Mouse (Mus musculus) cerebellum, adult (tissue): ENCODE data around the gene Eml3.
A peak's percentile ranks its signal among the peaks of the same experiment; 100 is the strongest.
"Not testable (repeated sequence)": the region's sequence is repeated elsewhere in the genome, so short reads cannot be mapped to it uniquely, and the experiment has no call there.

Experiments used
- ATAC-seq: cut with Nextera tagmentation; 2 replicates; pipeline ENCODE4 v1.9.2; 2017; ENCODE audit warnings: mild to moderate bottlenecking, moderate library complexity, mixed read lengths; ENCODE audit not compliant: insufficient number of reproducible peaks, low FRiP score, low TSS enrichment

Gene Eml3

GRCm38 (mm10) chr19:8929224-8930088, at the start of gene Eml3, which contains the start of gene Rom1:
TSS of gene Eml3 (plus strand) at chr19:8929552.
TSS of gene Rom1 (minus strand) at chr19:8929356.
- peak; percentile 60 for ATAC-seq

- ATAC-seq, result peak; percentile 82
Measured at GRCm38 (mm10) chr19:8880311-8881033, 48.9 kb upstream of the Eml3 start, which contains the start of gene Uqcc3. TSS of gene Uqcc3 (minus strand) at chr19:8880923.

- no peak for ATAC-seq
Measured at GRCm38 (mm10) chr19:8881034-8881392, 48.3 kb upstream of the Eml3 start.

- no peak for ATAC-seq
Measured at GRCm38 (mm10) chr19:8883616-8884015, 45.7 kb upstream of the Eml3 start, which contains the start of the genes Lbhd1 and Gm49403. TSS of gene Lbhd1 (plus strand) at chr19:8883732. TSS of gene Gm49403 (plus strand) at chr19:8883930.

- ATAC-seq, result no peak
Measured at GRCm38 (mm10) chr19:8886916-8887584, 42.3 kb upstream of the Eml3 start.

- no peak for ATAC-seq
Measured at GRCm38 (mm10) chr19:8887585-8888463, 41.5 kb upstream of the Eml3 start.

- peak; percentile 94 for ATAC-seq
Measured at GRCm38 (mm10) chr19:8888511-8889385, 40.6 kb upstream of the Eml3 start, which contains the start of the genes 1810009A15Rik and Gm49416. TSS of gene 1810009A15Rik (plus strand) at chr19:8888853. TSS of gene Gm49416 (plus strand) at chr19:8888926.

- peak; percentile 47; the same call in 1 of the 2 replicates for ATAC-seq
Measured at GRCm38 (mm10) chr19:8892829-8893766, 36.3 kb upstream of the Eml3 start, which contains the start of gene Ints5. TSS of gene Ints5 (plus strand) at chr19:8893005.

GRCm38 (mm10) chr19:8895397-8895960, 33.9 kb upstream of the Eml3 start:
- ATAC-seq, result no peak

GRCm38 (mm10) chr19:8896231-8896630, 33.1 kb upstream of the Eml3 start:
- ATAC-seq, result not testable (repeated sequence)

- peak; percentile 6; the same call in 1 of the 2 replicates for ATAC-seq
Measured at GRCm38 (mm10) chr19:8897211-8897864, 32.0 kb upstream of the Eml3 start.

- peak; percentile 97 for ATAC-seq
Measured at GRCm38 (mm10) chr19:8897865-8898495, 31.4 kb upstream of the Eml3 start, which contains the start of gene Ganab. TSS of gene Ganab (plus strand) at chr19:8898071.

GRCm38 (mm10) chr19:8898576-8898975, 30.8 kb upstream of the Eml3 start:
- ATAC-seq, result no peak

- ATAC-seq, result no peak
Measured at GRCm38 (mm10) chr19:8899079-8899478, 30.3 kb upstream of the Eml3 start.

GRCm38 (mm10) chr19:8903412-8903811, 25.9 kb upstream of the Eml3 start:
- no peak for ATAC-seq

- no peak for ATAC-seq
Measured at GRCm38 (mm10) chr19:8908531-8908930, 20.8 kb upstream of the Eml3 start.
